Mouse (Mus musculus): ENCODE results near the gene Cbr1.

The Cbr1 gene

GRCm38 (mm10) chr16:93605553-93605952 is at the start of gene Cbr1:
Gene Cbr1 (plus strand): TSS chr16:93605853.
- no peak for DNase-seq (ENCODE audit: low spot score)

- no peak for DNase-seq (ENCODE audit: low spot score)
Observed at GRCm38 (mm10) chr16:93557646-93558045, 48.0 kb upstream of the Cbr1 start.

- no peak for DNase-seq (ENCODE audit: low spot score)
Observed at GRCm38 (mm10) chr16:93558499-93558898, 47.2 kb upstream of the Cbr1 start.

- no peak for DNase-seq (ENCODE audit: low spot score)
Observed at GRCm38 (mm10) chr16:93572383-93572782, 33.3 kb upstream of the Cbr1 start.

GRCm38 (mm10) chr16:93573434-93573833 is 32.2 kb upstream of the Cbr1 start:
- no peak for DNase-seq (ENCODE audit: low spot score)

DNA sequence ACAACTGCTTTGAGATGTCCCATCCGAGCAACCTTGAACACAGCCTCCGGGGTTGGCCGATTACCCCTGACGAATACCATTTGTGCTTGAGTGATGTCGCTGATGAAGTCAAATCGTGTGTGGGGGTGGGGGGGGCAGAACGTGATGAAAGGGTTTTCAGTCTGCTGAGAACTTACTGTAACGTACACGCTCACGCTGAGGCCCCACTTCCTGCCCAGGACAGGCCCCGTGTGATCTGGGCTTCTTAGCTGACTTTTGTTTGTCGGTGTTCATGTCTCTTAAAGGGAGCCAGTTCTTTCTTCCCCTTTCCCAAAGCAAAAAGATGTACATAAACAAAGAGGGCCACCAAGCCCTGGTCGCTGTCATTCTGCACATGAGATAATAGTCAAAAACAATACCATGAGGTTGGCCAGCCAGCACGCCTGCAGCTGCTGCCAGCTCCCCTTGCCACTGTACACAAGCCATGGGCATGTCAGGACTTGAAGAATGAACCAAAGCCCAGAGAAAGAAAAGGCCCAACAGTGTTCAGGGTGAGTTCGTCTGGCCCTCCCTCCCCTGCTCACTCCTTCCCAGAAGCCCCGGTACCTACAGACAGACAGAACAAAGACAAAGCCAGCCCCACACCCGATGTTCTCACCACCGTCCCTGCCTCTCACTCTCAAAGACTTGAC is 31.0 kb upstream of the Cbr1 start:
- no peak for DNase-seq (ENCODE audit: low spot score)

- DNase-seq (ENCODE audit: low spot score), result no peak
Observed at GRCm38 (mm10) chr16:93575574-93575973, 30.1 kb upstream of the Cbr1 start.

- DNase-seq (ENCODE audit: low spot score), result peak; percentile 56
Observed at GRCm38 (mm10) chr16:93576412-93577082, 29.1 kb upstream of the Cbr1 start.

GRCm38 (mm10) chr16:93578346-93579005 is 27.2 kb upstream of the Cbr1 start:
- DNase-seq (ENCODE audit: low spot score), result no peak

- no peak for DNase-seq (ENCODE audit: low spot score)
Observed at GRCm38 (mm10) chr16:93581125-93581524, 24.5 kb upstream of the Cbr1 start.

DNA sequence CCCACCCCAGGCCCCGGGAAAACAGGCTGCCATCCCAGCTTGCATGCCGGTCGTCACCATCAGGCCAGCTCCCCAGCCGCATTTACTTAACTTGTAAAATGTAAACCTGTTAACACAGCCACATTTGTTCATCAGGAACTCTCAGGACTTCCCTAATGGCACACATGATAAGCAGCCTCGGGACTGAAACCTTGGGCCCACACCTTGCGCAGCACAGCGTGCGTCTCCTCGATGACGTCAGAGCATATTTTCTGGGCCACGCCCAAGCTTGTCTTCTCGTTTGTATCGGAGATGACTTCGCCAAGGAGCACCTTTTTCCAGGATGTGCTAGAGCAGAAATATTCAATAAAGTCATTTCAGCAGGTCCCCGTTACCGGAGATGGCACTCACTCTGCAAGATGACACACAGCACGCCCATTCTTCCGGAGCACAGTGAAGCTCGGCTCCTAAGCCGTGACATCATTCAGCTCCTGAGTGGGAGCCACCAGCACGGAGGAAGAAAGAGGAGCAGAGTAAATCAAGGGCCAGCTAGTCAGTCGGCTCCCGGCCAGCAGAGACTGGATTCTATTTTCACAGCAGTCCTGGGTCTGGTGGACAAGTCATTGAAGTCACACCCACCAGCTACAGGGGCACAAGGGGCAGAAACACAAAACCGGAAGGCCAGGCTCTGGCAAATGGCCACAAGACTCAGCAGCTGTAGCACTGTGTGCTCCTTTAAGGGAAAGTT is 20.5 kb upstream of the Cbr1 start:
- no peak for DNase-seq (ENCODE audit: low spot score)

DNA sequence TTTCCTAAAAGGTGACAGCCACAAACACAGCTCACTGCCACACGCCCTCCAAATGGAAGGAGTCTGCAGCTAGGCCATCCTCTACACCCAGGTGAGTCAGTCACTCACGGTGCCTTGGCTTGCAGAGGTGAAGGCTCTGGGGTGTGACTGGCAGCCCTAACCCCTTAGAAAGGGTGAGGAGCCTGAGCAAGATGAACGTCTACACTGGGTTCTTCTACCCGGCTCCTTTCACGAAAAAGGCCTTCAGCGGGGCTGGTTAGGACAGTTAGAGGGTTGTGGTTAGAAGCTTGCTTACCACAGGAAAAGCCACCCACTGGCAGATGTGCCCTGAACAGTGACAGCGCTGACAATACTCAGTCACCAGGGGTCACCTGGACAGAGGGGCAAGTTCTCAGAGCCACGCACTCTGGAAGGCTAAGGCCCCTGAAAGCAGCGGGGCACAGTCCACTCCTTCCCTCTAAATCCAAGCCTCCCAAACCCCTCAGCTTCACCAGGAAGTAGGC is 19.9 kb upstream of the Cbr1 start:
- DNase-seq (ENCODE audit: low spot score), result no peak

DNA sequence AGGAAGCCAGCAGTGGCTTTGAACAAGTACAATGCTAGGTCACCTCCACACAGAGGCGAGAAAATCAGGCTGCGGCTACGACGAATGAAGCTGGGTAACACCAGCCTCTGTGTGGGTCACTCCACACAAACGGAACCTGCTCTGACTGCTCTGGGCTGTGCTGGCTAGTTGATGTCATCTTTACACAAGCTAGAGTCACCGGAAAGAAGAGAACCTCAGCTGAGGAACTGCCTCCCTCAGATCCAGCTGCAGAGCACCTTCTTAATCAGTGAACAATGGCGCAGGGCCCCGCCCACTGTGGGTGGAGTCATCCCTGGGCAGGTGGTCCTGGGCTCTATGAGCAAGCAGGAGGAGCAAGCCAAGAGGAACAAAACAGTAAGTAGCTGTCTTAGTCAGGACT is 19.3 kb upstream of the Cbr1 start:
- DNase-seq (ENCODE audit: low spot score), result no peak

GRCm38 (mm10) chr16:93588281-93588680 is 17.4 kb upstream of the Cbr1 start:
- DNase-seq (ENCODE audit: low spot score), result no peak

DNA sequence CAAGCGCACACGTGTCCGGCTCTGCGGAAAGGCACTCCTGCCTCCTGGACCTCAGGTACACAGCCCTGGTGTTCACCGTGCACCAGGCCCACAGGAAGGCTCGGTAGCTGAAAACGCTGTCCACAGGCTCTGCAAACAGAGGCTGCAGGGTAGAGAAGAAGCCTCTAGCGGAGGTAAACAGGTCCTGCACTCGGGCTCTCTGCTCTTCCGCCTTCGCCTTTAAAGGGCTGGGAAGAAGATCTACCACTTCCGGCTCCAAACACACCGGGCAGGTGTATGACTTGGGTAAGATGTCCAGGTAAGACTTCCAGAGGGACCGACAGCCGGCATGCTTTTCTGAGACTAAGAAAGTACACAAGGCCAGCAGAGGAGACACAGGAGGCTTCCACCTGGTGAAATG is 14.7 kb upstream of the Cbr1 start:
- no peak for DNase-seq (ENCODE audit: low spot score)

GRCm38 (mm10) chr16:93591450-93592430 is 13.9 kb upstream of the Cbr1 start:
- no peak for DNase-seq (ENCODE audit: low spot score)

- DNase-seq (ENCODE audit: low spot score), result no peak
Observed at GRCm38 (mm10) chr16:93592711-93593110, 12.9 kb upstream of the Cbr1 start.

DNA sequence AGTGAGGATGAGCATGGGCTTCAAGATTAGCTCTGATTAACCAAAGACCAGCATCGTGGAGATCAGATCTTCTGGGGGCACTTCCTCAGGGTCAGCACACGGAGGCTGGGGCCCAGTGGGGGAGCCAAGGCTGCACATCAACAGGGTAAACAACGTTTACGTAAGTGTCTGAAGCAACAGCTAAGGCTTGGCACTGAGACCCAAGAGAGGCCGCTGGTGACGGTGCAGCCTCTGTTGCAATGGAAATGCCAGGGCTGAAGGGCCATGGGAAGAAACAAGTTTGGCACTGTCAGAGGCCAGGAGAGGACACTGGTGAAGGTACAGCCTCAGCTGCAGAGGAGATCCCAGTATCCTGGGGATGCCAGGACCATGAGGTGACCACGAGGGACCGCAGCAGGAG is 12.2 kb upstream of the Cbr1 start:
- DNase-seq (ENCODE audit: low spot score), result no peak

- DNase-seq (ENCODE audit: low spot score), result no peak
Observed at GRCm38 (mm10) chr16:93594448-93594847, 11.2 kb upstream of the Cbr1 start.

- no peak for DNase-seq (ENCODE audit: low spot score)
Observed at GRCm38 (mm10) chr16:93595766-93596165, 9.9 kb upstream of the Cbr1 start.

GRCm38 (mm10) chr16:93596807-93597206 is 8.8 kb upstream of the Cbr1 start:
- no peak for DNase-seq (ENCODE audit: low spot score)
